Mouse (Mus musculus) liver, adult 2 months (tissue): Measurements from ENCODE around the gene Uap1l1.

Source experiments
- CTCF ChIP-seq: fragments of 200-500 bp; IDR thresholded peaks from 2 replicates; pipeline ENCODE4 v1.5.1; 2011; ENCODE audit warnings: low read depth, low read length, control low read depth
- POLR2A ChIP-seq: fragments of 200-500 bp; IDR thresholded peaks from 2 replicates; pipeline ENCODE4 v1.6.1; 2011; ENCODE audit warnings: low read length, control low read depth; ENCODE audit not compliant: insufficient read depth; ENCODE audit errors: extremely low read depth

GRCm38 (mm10) chr2:25354211-25354610 lies 11.3 kb downstream of the Uap1l1 start:
- TF ChIP-seq CTCF (no peak), POLR2A (no peak)
